Mouse (Mus musculus) CD4-positive, CD25-positive, alpha-beta regulatory T cell, adult 2 months (primary cell): ENCODE measurements at regions not wholly inside any gene's neighbourhood (a gene's known extent, or its start where the extent isn't known, plus 50 kb on each side); places are given as distances from the start of the nearest gene placed in this dataset.

ENCODE experiments used
- DNase-seq: peaks from one replicate; pipeline ENCODE4 v3.0.0-alpha.2; 2012; ENCODE audit warnings: low read depth, low spot score

GRCm38 (mm10) chr11:111443381-111443780 lies 377.4 kb downstream of the Kcnj2 start:
- DNase-seq = no peak

- DNase-seq = no peak
These were observed 378.8 kb downstream of the Kcnj2 start for GRCm38 (mm10) chr11:111444791-111445190.

- DNase-seq = peak; percentile 20
These were observed 379.8 kb downstream of the Kcnj2 start for GRCm38 (mm10) chr11:111445764-111446163.

- no peak for DNase-seq
These were observed 385.0 kb downstream of the Kcnj2 start for GRCm38 (mm10) chr11:111450811-111451494.

- no peak for DNase-seq
These were observed 394.1 kb downstream of the Kcnj2 start for GRCm38 (mm10) chr11:111460046-111460445.

GRCm38 (mm10) chr11:111484981-111485380 lies 419.0 kb downstream of the Kcnj2 start:
- DNase-seq = no peak

- DNase-seq = no peak
These were observed 446.5 kb downstream of the Kcnj2 start for GRCm38 (mm10) chr11:111512471-111512870.

- DNase-seq = no peak
These were observed 456.8 kb downstream of the Kcnj2 start for GRCm38 (mm10) chr11:111522716-111523115.

GRCm38 (mm10) chr11:111523465-111523864 lies 457.5 kb downstream of the Kcnj2 start:
- DNase-seq = peak; percentile 40

- DNase-seq = no peak
These were observed 460.2 kb downstream of the Kcnj2 start for GRCm38 (mm10) chr11:111526010-111526742.

GRCm38 (mm10) chr11:111529591-111529990 lies 463.6 kb downstream of the Kcnj2 start:
- no peak for DNase-seq

GRCm38 (mm10) chr11:111530912-111531311 lies 464.9 kb downstream of the Kcnj2 start:
- no peak for DNase-seq

- peak; percentile 17 for DNase-seq
These were observed 466.5 kb downstream of the Kcnj2 start for GRCm38 (mm10) chr11:111532457-111532856.

GRCm38 (mm10) chr11:111536040-111536836 lies 470.3 kb downstream of the Kcnj2 start:
- peak; percentile 55 for DNase-seq

- peak; percentile 45 for DNase-seq
These were observed 471.7 kb downstream of the Kcnj2 start for GRCm38 (mm10) chr11:111537654-111538053.

GRCm38 (mm10) chr11:111539960-111540359 lies 474.0 kb downstream of the Kcnj2 start:
- DNase-seq = no peak

GRCm38 (mm10) chr11:111545291-111545690 lies 479.3 kb downstream of the Kcnj2 start:
- no peak for DNase-seq

- no peak for DNase-seq
These were observed 489.2 kb downstream of the Kcnj2 start for GRCm38 (mm10) chr11:111555131-111555530.

- DNase-seq = no peak
These were observed 489.7 kb downstream of the Kcnj2 start for GRCm38 (mm10) chr11:111555615-111556014.

- DNase-seq = no peak
These were observed 492.6 kb downstream of the Kcnj2 start for GRCm38 (mm10) chr11:111558302-111559140.

- DNase-seq = no peak
These were observed 497.2 kb downstream of the Kcnj2 start for GRCm38 (mm10) chr11:111563171-111563570.
